Mouse (Mus musculus) stomach, embryonic 15.5 days (tissue): ENCODE measurements around the gene Hsd17b2. TPM values are rescaled to one million over a fixed set of nuclear protein-coding genes. Genes with fewer than 3 reads are reported as not detected.

ENCODE experiments used
- ATAC-seq: fragments of 200-750 bp; cut with Nextera tagmentation; 2 replicates; pipeline ENCODE4 v1.8.0; 2017; ENCODE audit warnings: low read depth, moderate number of reproducible peaks, moderate TSS enrichment; ENCODE audit not compliant: insufficient read depth, low FRiP score
- H3K27ac ChIP-seq: fragments of 300-500 bp; sonication (generic); 2 replicates; pipeline ENCODE4 v1.5.1; 2015; ENCODE audit warnings: mild to moderate bottlenecking, inconsistent platforms
- H3K27me3 ChIP-seq: fragments of 300-500 bp; sonication (generic); replicated peaks from 2 replicates; pipeline ENCODE4 v1.6.1; 2015; ENCODE audit warnings: inconsistent platforms
- H3K36me3 ChIP-seq: fragments of 300-500 bp; sonication (generic); 2 replicates; pipeline ENCODE4 v1.6.1; 2015; ENCODE audit warnings: inconsistent platforms
- H3K4me1 ChIP-seq: fragments of 300-500 bp; sonication (generic); 2 replicates; pipeline ENCODE4 v1.6.1; 2015; ENCODE audit warnings: inconsistent platforms
- H3K4me2 ChIP-seq: fragments of 300-500 bp; sonication (generic); 2 replicates; pipeline ENCODE4 v1.6.1; 2015; ENCODE audit warnings: mild to moderate bottlenecking, inconsistent platforms
- H3K4me3 ChIP-seq: fragments of 300-500 bp; sonication (generic); replicated peaks from 2 replicates; pipeline ENCODE4 v1.5.1; 2015; ENCODE audit warnings: inconsistent platforms
- H3K9ac ChIP-seq: fragments of 300-500 bp; sonication (generic); 2 replicates; pipeline ENCODE4 v1.6.1; 2015; ENCODE audit warnings: inconsistent platforms
- H3K9me3 ChIP-seq: fragments of 300-500 bp; sonication (generic); 2 replicates; pipeline ENCODE4 v1.6.1; 2016; ENCODE audit warnings: inconsistent platforms
- WGBS: fragments of 180-500 bp; shearing (Covaris S2); methylation state at CpG from one replicate; pipeline ENCODE4 v1.1.7; 2015; 5-methylcytosine and 5-hydroxymethylcytosine counted together
- polyA plus RNA-seq: library from polyadenylated mRNA; unstranded; fragments of >200 nt; fragmentation: Nextera tagmentation; extraction: Ambion mirVana; gene quantifications from 2 replicates; pipeline ENCODE4 v1.2.1, GENCODE M21; 2015

Hsd17b2 gene
- polyA plus RNA-seq, 1 experiment from 2014 or later = 23.7 TPM

DNA sequence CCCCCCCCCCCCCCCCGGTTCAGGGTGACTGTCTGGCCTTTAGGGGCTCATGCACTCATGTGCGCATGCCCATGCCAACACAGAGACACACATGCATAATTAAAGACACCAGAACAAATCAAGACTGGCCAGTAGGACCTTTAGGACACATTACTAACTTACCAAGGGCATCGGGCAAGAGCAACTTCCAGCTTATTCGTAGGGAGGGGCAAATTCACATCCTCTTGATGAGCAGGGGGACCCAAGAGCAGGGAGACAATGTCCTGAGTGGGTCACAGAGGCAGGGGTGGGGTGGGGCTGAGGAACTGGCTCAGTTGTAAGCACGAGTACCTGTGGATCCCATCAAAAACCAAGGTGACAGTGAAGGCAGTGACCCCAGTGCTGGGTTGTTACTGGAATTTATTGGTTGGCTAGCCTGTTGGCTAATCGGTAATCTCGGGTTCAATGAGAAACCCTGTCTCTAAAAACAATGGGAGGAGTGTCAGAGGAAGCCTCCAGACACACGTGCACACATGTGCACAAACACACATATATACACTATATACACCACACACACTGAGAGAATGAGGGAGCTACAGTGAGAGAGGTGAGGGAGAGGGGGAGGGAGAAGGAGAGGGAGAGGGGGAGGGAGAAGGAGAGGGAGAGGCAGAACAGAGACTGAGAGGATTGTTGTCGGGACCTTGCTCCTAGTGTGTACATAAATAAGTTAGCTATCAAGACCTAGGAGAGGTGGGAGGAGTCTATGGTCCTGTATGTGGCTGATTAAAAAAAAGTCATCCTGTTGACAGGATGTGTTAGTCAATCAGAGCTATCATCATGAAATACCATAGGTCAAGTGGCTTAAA is 46.4 kb downstream of the Hsd17b2 start:
- no peak for ATAC-seq
- Histone ChIP-seq H3K27ac (no peak overlapping the region), H3K4me3 (no peak overlapping the region), H3K9ac (no peak overlapping the region), H3K36me3 (no peaks in the 10 kb centered on the region), H3K27me3 (no peaks in the 10 kb centered on the region), H3K9me3 (no peaks in the 10 kb centered on the region), H3K4me2 (no peak overlapping the region), H3K4me1 (no peaks in the 10 kb centered on the region)
- WGBS = 71% methylated on average over 8 of the region's 9 CpGs

DNA sequence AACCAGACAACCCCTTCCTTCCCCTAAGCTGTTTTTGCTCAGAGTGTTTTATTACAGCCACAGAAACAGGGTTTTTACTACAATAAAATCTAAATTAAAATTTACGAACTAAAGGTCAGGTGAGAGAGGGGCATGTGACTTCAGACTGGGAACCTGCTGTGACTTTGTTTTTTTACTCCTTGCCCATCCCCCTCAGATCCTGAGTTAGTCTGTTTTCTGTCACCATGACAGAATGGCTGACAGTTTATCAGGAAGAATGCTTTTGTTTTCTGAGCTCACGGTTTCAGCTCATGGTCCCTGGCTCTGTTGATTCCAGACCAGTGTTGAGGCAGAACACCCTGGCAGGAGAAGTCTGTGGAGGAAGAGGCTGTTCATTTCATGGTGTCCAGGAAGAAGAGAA is 47.7 kb downstream of the Hsd17b2 start:
- Histone ChIP-seq H3K27ac (no peak overlapping the region), H3K36me3 (no peaks in the 10 kb centered on the region), H3K4me3 (no peak overlapping the region), H3K4me1 (no peaks in the 10 kb centered on the region), H3K4me2 (no peak overlapping the region), H3K9ac (no peak overlapping the region), H3K9me3 (no peaks in the 10 kb centered on the region), H3K27me3 (no peaks in the 10 kb centered on the region)
- WGBS = 69% methylated on average over 2 of the region's 2 CpGs
- no peak for ATAC-seq

DNA sequence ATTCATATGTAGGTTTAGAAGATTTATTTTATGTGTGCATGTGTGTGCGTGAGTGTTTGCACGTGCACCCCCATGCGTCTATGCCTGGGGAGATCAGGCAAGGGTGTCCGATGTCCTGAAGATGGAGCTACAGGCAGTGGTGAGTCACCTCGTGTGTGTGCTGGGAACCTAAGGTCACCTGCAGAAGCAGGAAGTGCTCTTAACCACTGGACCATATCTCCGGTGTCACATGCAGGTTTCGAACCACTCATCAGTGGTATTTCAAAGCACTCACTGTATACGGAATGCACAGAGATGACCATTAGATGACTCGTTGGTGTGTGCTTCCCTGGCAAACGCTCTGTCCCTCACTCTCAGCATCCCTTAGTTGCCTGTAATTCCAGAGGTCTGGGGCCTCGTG is 56.2 kb downstream of the Hsd17b2 start:
- WGBS = 75% methylated on average over 11 of the region's 11 CpGs
- no peaks in the 10 kb centered on the region for H3K9me3 ChIP-seq
- H3K4me1 ChIP-seq = no peaks in the 10 kb centered on the region
- no peaks in the 10 kb centered on the region for H3K36me3 ChIP-seq
- no peak for ATAC-seq
- H3K27me3 ChIP-seq = no peaks in the 10 kb centered on the region
- no peak overlapping the region for H3K4me3 ChIP-seq
- H3K9ac ChIP-seq = no peak overlapping the region
- no peak overlapping the region for H3K27ac ChIP-seq
- H3K4me2 ChIP-seq = no peak overlapping the region

DNA sequence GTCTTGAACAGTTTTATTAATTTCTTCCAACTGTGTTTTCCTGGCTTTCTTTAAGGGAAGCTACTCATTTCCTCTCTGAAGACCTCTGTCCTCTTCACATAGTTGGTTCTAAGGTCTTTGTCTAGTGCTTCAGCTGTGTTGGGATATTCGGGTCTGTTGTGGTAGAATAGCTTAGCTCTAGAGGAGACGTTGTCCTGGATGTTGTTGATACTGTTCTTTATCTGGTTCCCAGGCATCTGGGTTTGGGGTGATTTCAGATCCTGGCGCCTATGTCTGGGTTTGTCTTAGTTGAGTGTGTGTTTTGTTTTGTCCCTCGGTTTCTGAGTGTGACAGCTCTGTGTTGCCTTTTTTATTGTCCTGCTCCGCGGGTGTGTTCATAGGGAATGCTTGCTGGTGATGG is 61.1 kb downstream of the Hsd17b2 start:
- H3K4me2 ChIP-seq = no peak overlapping the region
- no peak overlapping the region for H3K9ac ChIP-seq
- H3K36me3 ChIP-seq = no peaks in the 10 kb centered on the region
- 88% methylated on average over 6 of the region's 6 CpGs for WGBS
- no peak for ATAC-seq
- H3K9me3 ChIP-seq = no peaks in the 10 kb centered on the region
- no peak overlapping the region for H3K27ac ChIP-seq
- H3K27me3 ChIP-seq = no peaks in the 10 kb centered on the region
- H3K4me3 ChIP-seq = no peak overlapping the region
- H3K4me1 ChIP-seq = no peaks in the 10 kb centered on the region

DNA sequence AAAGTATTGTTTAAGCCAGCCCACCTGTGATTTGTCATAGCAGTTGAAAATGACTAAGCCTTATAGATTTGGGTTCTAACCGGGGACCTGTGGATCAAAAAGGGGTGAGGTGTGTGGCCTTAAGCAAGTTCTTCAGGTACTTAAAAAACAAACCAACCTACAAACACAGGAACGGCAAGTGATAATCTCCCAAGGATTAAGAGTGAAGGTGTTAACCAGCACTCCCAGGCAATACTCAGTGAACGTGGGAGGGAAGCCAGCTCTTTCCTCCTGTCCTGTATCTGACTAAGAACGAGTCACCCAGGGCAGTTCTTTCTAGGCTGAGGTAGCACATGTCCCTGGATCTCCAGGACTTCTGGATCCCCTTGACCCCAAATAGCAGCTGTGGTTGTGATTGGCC is 62.9 kb downstream of the Hsd17b2 start:
- Histone ChIP-seq H3K4me3 (no peak overlapping the region), H3K9ac (no peak overlapping the region; the same call in 1 of the 2 replicates), H3K27me3 (no peaks in the 10 kb centered on the region), H3K36me3 (no peaks in the 10 kb centered on the region), H3K9me3 (no peaks in the 10 kb centered on the region), H3K4me2 (no peak overlapping the region), H3K27ac (peak overlapping the region; percentile 37; the same call in 1 of the 2 replicates), H3K4me1 (no peaks in the 10 kb centered on the region)
- ATAC-seq = peak; percentile 47; the same call in 1 of the 2 replicates
- WGBS = 47% methylated on average over 4 of the region's 4 CpGs

GRCm38 (mm10) chr8:117765947-117766346 is 64.2 kb downstream of the Hsd17b2 start:
- Histone ChIP-seq H3K4me1 (no peaks in the 10 kb centered on the region), H3K4me2 (no peak overlapping the region), H3K9ac (no peak overlapping the region), H3K27ac (no peak overlapping the region), H3K9me3 (no peaks in the 10 kb centered on the region), H3K36me3 (no peaks in the 10 kb centered on the region), H3K27me3 (no peaks in the 10 kb centered on the region), H3K4me3 (no peak overlapping the region)
- WGBS = 37% methylated on average over 5 of the region's 5 CpGs
- ATAC-seq = peak; percentile 62; the same call in 1 of the 2 replicates

GRCm38 (mm10) chr8:117768971-117769370 is 67.3 kb downstream of the Hsd17b2 start:
- H3K36me3 ChIP-seq = no peaks in the 10 kb centered on the region
- no peak for ATAC-seq
- WGBS = 70% methylated on average over 7 of the region's 7 CpGs
- H3K9me3 ChIP-seq = no peaks in the 10 kb centered on the region
- H3K27ac ChIP-seq = no peak overlapping the region
- no peaks in the 10 kb centered on the region for H3K27me3 ChIP-seq
- no peak overlapping the region for H3K4me3 ChIP-seq
- H3K9ac ChIP-seq = no peak overlapping the region
- no peaks in the 10 kb centered on the region for H3K4me1 ChIP-seq
- no peak overlapping the region for H3K4me2 ChIP-seq

DNA sequence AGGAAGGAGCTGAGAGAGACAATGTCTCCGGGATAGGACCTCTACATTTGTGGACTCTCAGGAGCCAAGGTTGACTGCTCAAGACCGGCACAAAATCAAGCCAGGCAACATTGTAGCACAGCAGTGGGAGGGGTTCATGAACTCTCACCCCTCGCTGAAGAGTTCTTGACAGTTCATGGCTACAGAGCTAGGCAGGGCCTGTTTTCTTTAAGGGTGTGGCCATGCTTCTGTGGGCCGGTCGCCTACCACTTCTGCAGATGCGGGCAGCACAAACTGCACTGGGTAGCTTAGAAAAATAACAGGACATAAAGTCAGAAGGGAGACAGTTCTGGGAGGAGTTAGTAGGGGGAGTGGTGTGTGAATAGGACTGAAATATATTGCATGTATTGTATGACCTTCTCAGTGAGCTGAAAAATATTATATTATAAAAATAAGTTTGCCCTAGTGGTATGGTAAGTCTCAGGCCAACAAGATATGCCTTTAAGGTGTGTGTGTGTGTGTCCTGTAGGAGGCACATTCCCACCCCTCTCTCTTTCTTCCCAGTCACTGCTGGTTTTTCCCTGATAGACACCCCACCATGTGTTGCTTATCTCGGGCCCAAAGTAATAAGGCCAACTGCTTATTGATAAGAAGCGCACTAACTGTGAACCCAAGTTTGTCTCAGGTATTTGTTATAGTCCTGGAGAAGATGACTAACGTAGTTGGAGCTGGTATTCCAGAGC is 69.6 kb downstream of the Hsd17b2 start:
- ATAC-seq = peak; percentile 69
- H3K4me2 ChIP-seq = no peak overlapping the region

GRCm38 (mm10) chr8:117772126-117772525 is 70.4 kb downstream of the Hsd17b2 start:
- Histone ChIP-seq H3K9ac (no peak overlapping the region), H3K27me3 (no peaks in the 10 kb centered on the region), H3K4me1 (no peaks in the 10 kb centered on the region), H3K27ac (no peak overlapping the region), H3K36me3 (no peaks in the 10 kb centered on the region), H3K4me2 (no peak overlapping the region), H3K9me3 (no peaks in the 10 kb centered on the region), H3K4me3 (no peak overlapping the region)
- no peak for ATAC-seq
- WGBS = 66% methylated on average over 2 of the region's 2 CpGs

More for the DNA sequence above, 69.6 kb downstream of the Hsd17b2 start:
- no peak overlapping the region for H3K9ac ChIP-seq
- H3K27me3 ChIP-seq = no peaks in the 10 kb centered on the region
- H3K4me1 ChIP-seq = no peaks in the 10 kb centered on the region
- 71% methylated on average over 9 of the region's 9 CpGs for WGBS
- H3K27ac ChIP-seq = no peak overlapping the region; the same call in 1 of the 2 replicates
- H3K4me3 ChIP-seq = no peak overlapping the region
- no peaks in the 10 kb centered on the region for H3K36me3 ChIP-seq
- H3K9me3 ChIP-seq = no peaks in the 10 kb centered on the region

- H3K27ac ChIP-seq = no peak overlapping the region
- peak; percentile 13; the same call in 1 of the 2 replicates for ATAC-seq
Measured at GRCm38 (mm10) chr8:117772597-117772996, 70.9 kb downstream of the Hsd17b2 start.

DNA sequence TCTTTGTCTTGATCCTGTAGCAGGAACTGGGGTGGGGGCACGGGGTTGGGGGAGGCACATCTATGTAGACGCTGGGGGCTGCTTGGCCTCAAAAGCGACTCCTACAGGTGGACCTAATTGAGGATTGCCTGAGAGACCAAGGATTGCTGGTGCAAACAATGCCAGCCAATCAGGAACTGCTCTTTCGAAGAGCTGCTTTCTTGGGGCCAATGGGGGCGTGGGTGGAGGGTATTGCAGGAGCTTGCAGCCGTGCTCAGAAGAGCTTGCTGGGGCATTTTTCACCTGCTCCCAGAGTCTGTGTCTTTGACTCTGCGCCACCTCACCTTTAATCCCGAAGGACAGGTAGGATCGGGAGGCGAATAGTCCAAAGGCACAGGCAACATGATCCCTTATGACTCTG is 73.9 kb downstream of the Hsd17b2 start:
- WGBS = 44% methylated on average over 10 of the region's 10 CpGs
- Histone ChIP-seq H3K36me3 (no peaks in the 10 kb centered on the region), H3K27ac (no peak overlapping the region), H3K4me2 (no peak overlapping the region), H3K9me3 (no peaks in the 10 kb centered on the region), H3K9ac (no peak overlapping the region), H3K4me1 (no peaks in the 10 kb centered on the region), H3K27me3 (no peaks in the 10 kb centered on the region), H3K4me3 (no peak overlapping the region)
- no peak for ATAC-seq

More at GRCm38 (mm10) chr8:117772597-117772996, 70.9 kb downstream of the Hsd17b2 start:
- 43% methylated on average over 2 of the region's 2 CpGs for WGBS
- Histone ChIP-seq H3K27me3 (no peaks in the 10 kb centered on the region), H3K9ac (no peak overlapping the region), H3K4me2 (no peak overlapping the region), H3K4me3 (no peak overlapping the region), H3K4me1 (no peaks in the 10 kb centered on the region), H3K9me3 (no peaks in the 10 kb centered on the region), H3K36me3 (no peaks in the 10 kb centered on the region)

DNA sequence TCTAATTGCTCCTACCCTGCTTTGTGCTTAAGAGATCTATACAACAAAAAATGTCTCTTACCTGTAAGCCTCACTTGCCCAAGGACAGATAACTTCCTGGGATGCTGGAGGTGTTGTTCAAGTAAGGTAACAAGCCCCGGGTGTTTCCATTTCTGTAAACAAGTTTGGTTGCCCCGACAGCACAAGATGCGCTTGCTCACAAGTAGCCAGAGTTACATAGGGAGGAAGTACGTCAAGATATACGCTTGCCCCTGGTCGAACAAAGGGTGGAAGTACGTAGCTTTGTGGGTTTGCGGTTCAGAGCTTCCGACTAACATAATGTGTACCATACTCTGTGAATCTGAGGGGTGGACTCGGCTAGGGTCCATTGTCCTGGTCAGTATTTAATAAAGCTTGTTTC is 74.4 kb downstream of the Hsd17b2 start:
- H3K4me3 ChIP-seq = no peak overlapping the region
- H3K27me3 ChIP-seq = no peaks in the 10 kb centered on the region
- H3K4me1 ChIP-seq = no peaks in the 10 kb centered on the region
- H3K4me2 ChIP-seq = no peak overlapping the region
- H3K36me3 ChIP-seq = no peaks in the 10 kb centered on the region
- 72% methylated on average over 10 of the region's 10 CpGs for WGBS
- H3K9me3 ChIP-seq = no peaks in the 10 kb centered on the region
- no peak overlapping the region for H3K27ac ChIP-seq
- H3K9ac ChIP-seq = no peak overlapping the region
- no peak for ATAC-seq
